Mouse (Mus musculus) stomach, embryonic 14.5 days (tissue): ENCODE results near the gene Cdkal1. TPM values are rescaled to one million over a fixed set of nuclear protein-coding genes. Genes with fewer than 3 reads are reported as not detected.

Experiments used
- ATAC-seq: fragments of 200-750 bp; cut with Nextera tagmentation; 2 replicates; pipeline ENCODE4 v1.8.0; 2017; ENCODE audit warnings: low read depth, moderate TSS enrichment; ENCODE audit not compliant: insufficient number of reproducible peaks, insufficient read depth, low FRiP score
- H3K27ac ChIP-seq: fragments of 300-500 bp; sonication (generic); 2 replicates; pipeline ENCODE4 v1.5.1; 2014; ENCODE audit warnings: mild to moderate bottlenecking, low read length, moderate library complexity, mixed read lengths
- H3K27me3 ChIP-seq: fragments of 300-500 bp; sonication (generic); 2 replicates; pipeline ENCODE4 v1.6.1; 2014; ENCODE audit warnings: low read length, control low read depth, mixed read lengths; ENCODE audit not compliant: control insufficient read depth, insufficient read depth
- H3K36me3 ChIP-seq: fragments of 300-500 bp; sonication (generic); 2 replicates; pipeline ENCODE4 v1.6.1; 2014; ENCODE audit warnings: mild to moderate bottlenecking, control low read depth, low read length, moderate library complexity, mixed read lengths; ENCODE audit not compliant: control insufficient read depth, insufficient read depth
- H3K4me1 ChIP-seq: fragments of 300-500 bp; sonication (generic); 2 replicates; pipeline ENCODE4 v1.6.1; 2014; ENCODE audit warnings: low read length, control low read depth, mixed read lengths; ENCODE audit not compliant: control insufficient read depth, insufficient read depth
- H3K4me2 ChIP-seq: fragments of 300-500 bp; sonication (generic); replicated peaks from 2 replicates; pipeline ENCODE4 v1.6.1; 2014; ENCODE audit warnings: low read depth, low read length, control low read depth
- H3K4me3 ChIP-seq: fragments of 300-500 bp; sonication (generic); 2 replicates; pipeline ENCODE4 v1.5.1; 2014; ENCODE audit warnings: low read depth, low read length, control low read depth
- H3K9ac ChIP-seq: fragments of 300-500 bp; sonication (generic); replicated peaks from 2 replicates; pipeline ENCODE4 v1.6.1; 2014; ENCODE audit warnings: low read depth, mild to moderate bottlenecking, control low read depth, low read length, moderate library complexity, mixed read lengths
- H3K9me3 ChIP-seq: fragments of 300-500 bp; sonication (generic); 2 replicates; pipeline ENCODE4 v1.6.1; 2016; ENCODE audit warnings: low read depth, low read length, control low read depth; ENCODE audit not compliant: control insufficient read depth
- WGBS: fragments of 180-500 bp; shearing (Covaris S2); extraction: QIAGEN DNeasy Blood & Tissue Kit; methylation state at CpG from one replicate; pipeline ENCODE4 v1.1.7; 2014; 5-methylcytosine and 5-hydroxymethylcytosine counted together
- polyA plus RNA-seq: library from polyadenylated mRNA; unstranded; fragments of >200 nt; fragmentation: Nextera tagmentation; extraction: Ambion mirVana; gene quantifications from 2 replicates; pipeline ENCODE4 v1.2.1, GENCODE M21; 2014

The Cdkal1 gene
- polyA plus RNA-seq, 1 experiment from 2014 or later = 44.8 TPM

- no peaks in the 10 kb centered on the region for H3K27me3 ChIP-seq
- whole genome bisulfite sequencing = 72% methylated on average over 13 of the region's 13 CpGs
- no peaks in the 10 kb centered on the region for H3K9me3 ChIP-seq
- no peaks in the 10 kb centered on the region for H3K4me1 ChIP-seq
- no peak overlapping the region for H3K27ac ChIP-seq
- H3K9ac ChIP-seq = no peak overlapping the region
- ATAC-seq = no peak
- H3K4me3 ChIP-seq = no peak overlapping the region
- no peaks in the 10 kb centered on the region for H3K36me3 ChIP-seq
- no peak overlapping the region for H3K4me2 ChIP-seq
Measured at GRCm38 (mm10) chr13:29364901-29365625, 490.4 kb downstream of the Cdkal1 start.

- Histone ChIP-seq H3K4me3 (no peak overlapping the region), H3K4me1 (no peaks in the 10 kb centered on the region), H3K4me2 (no peak overlapping the region), H3K36me3 (no peaks in the 10 kb centered on the region), H3K27ac (no peak overlapping the region), H3K9me3 (no peaks in the 10 kb centered on the region), H3K9ac (no peak overlapping the region), H3K27me3 (no peaks in the 10 kb centered on the region)
- WGBS = 44% methylated on average over 6 of the region's 6 CpGs
- ATAC-seq = no peak
Measured at GRCm38 (mm10) chr13:29364009-29364408, 491.5 kb downstream of the Cdkal1 start.

GRCm38 (mm10) chr13:29361842-29362241 lies 493.6 kb downstream of the Cdkal1 start:
- H3K27me3 ChIP-seq = no peaks in the 10 kb centered on the region
- 61% methylated on average over 4 of the region's 4 CpGs for WGBS
- no peak overlapping the region for H3K4me2 ChIP-seq
- no peak for ATAC-seq
- H3K36me3 ChIP-seq = no peaks in the 10 kb centered on the region
- H3K27ac ChIP-seq = no peak overlapping the region
- H3K9me3 ChIP-seq = no peaks in the 10 kb centered on the region
- H3K9ac ChIP-seq = no peak overlapping the region
- no peak overlapping the region for H3K4me3 ChIP-seq
- H3K4me1 ChIP-seq = no peaks in the 10 kb centered on the region

- Histone ChIP-seq H3K4me2 (no peak overlapping the region), H3K27me3 (no peaks in the 10 kb centered on the region), H3K9ac (no peak overlapping the region), H3K4me1 (0 out of 2 replicates have a peak, but pooled peaks cover 4% of the 10 kb centered on the region), H3K36me3 (no peaks in the 10 kb centered on the region), H3K27ac (no peak overlapping the region), H3K9me3 (no peaks in the 10 kb centered on the region), H3K4me3 (no peak overlapping the region)
- no peak for ATAC-seq
- 43% methylated on average over 10 of the region's 10 CpGs for WGBS
Measured at GRCm38 (mm10) chr13:29360899-29361298, 494.6 kb downstream of the Cdkal1 start.

- Histone ChIP-seq H3K27ac (no peak overlapping the region), H3K9ac (no peak overlapping the region), H3K4me3 (no peak overlapping the region), H3K9me3 (no peaks in the 10 kb centered on the region), H3K36me3 (no peaks in the 10 kb centered on the region), H3K27me3 (no peaks in the 10 kb centered on the region), H3K4me1 (0 out of 2 replicates have a peak, but pooled peaks cover 4% of the 10 kb centered on the region), H3K4me2 (no peak overlapping the region)
- ATAC-seq = no peak
- WGBS = 79% methylated on average over 1 of the region's 1 CpGs
Measured at GRCm38 (mm10) chr13:29359341-29359740, 496.1 kb downstream of the Cdkal1 start.

GRCm38 (mm10) chr13:29357483-29357882 lies 498.0 kb downstream of the Cdkal1 start:
- H3K9ac ChIP-seq = no peak overlapping the region
- H3K4me3 ChIP-seq = no peak overlapping the region
- H3K27me3 ChIP-seq = no peaks in the 10 kb centered on the region
- H3K27ac ChIP-seq = no peak overlapping the region
- no peaks in the 10 kb centered on the region for H3K36me3 ChIP-seq
- H3K4me1 ChIP-seq = 0 out of 2 replicates have a peak, but pooled peaks cover 4% of the 10 kb centered on the region
- H3K9me3 ChIP-seq = no peaks in the 10 kb centered on the region
- WGBS = 87% methylated on average over 5 of the region's 5 CpGs
- no peak for ATAC-seq
- no peak overlapping the region for H3K4me2 ChIP-seq

GRCm38 (mm10) chr13:29356158-29356485 lies 499.4 kb downstream of the Cdkal1 start:
- Histone ChIP-seq H3K4me1 (0 out of 2 replicates have a peak, but pooled peaks cover 4% of the 10 kb centered on the region), H3K27me3 (no peaks in the 10 kb centered on the region), H3K9me3 (no peaks in the 10 kb centered on the region), H3K4me3 (no peak overlapping the region), H3K4me2 (no peak overlapping the region), H3K27ac (no peak overlapping the region), H3K36me3 (no peaks in the 10 kb centered on the region), H3K9ac (no peak overlapping the region)
- ATAC-seq = no peak
- 53% methylated on average over 10 of the region's 10 CpGs for WGBS

- no peak overlapping the region for H3K9ac ChIP-seq
Measured at GRCm38 (mm10) chr13:29355484-29356157, 499.9 kb downstream of the Cdkal1 start.

More at GRCm38 (mm10) chr13:29355484-29356157, 499.9 kb downstream of the Cdkal1 start:
- no peak overlapping the region for H3K4me2 ChIP-seq
- no peak for ATAC-seq
- H3K27me3 ChIP-seq = no peaks in the 10 kb centered on the region
- H3K36me3 ChIP-seq = no peaks in the 10 kb centered on the region
- H3K4me3 ChIP-seq = no peak overlapping the region
- H3K27ac ChIP-seq = no peak overlapping the region
- H3K4me1 ChIP-seq = 0 out of 2 replicates have a peak, but pooled peaks cover 4% of the 10 kb centered on the region
- no peaks in the 10 kb centered on the region for H3K9me3 ChIP-seq
- 61% methylated on average over 3 of the region's 3 CpGs for WGBS
